Mouse (Mus musculus) forebrain, embryonic 14.5 days (tissue): Measurements from ENCODE around the gene Ltbp4. TPM values are rescaled to one million over a fixed set of nuclear protein-coding genes. Genes with fewer than 3 reads are reported as not detected.

Source experiments
- ATAC-seq: fragments of 200-750 bp; cut with Nextera tagmentation; 2 replicates; pipeline ENCODE4 v1.8.0; 2017; ENCODE audit warnings: mild to moderate bottlenecking, moderate library complexity
- DNase-seq: peaks from one replicate; pipeline ENCODE4 v3.0.0-alpha.2; 2015; ENCODE audit warnings: low spot score
- H3K27ac ChIP-seq: fragments of 300-500 bp; sonication (generic); 2 replicates; pipeline ENCODE4 v1.5.1; 2014; ENCODE audit warnings: low read depth, mild to moderate bottlenecking, control low read depth, low read length, moderate library complexity
- H3K27me3 ChIP-seq: fragments of 300-500 bp; sonication (generic); replicated peaks from 2 replicates; pipeline ENCODE4 v1.6.1; 2014; ENCODE audit warnings: low read length, control low read depth, mixed read lengths; ENCODE audit not compliant: control insufficient read depth, insufficient read depth
- H3K36me3 ChIP-seq: fragments of 300-500 bp; sonication (generic); 2 replicates; pipeline ENCODE4 v1.6.1; 2014; ENCODE audit warnings: low read length, control low read depth; ENCODE audit not compliant: control insufficient read depth, insufficient read depth
- H3K4me1 ChIP-seq: fragments of 300-500 bp; sonication (generic); 2 replicates; pipeline ENCODE4 v1.6.1; 2014; ENCODE audit warnings: antibody characterized with exemption, low read length, control low read depth; ENCODE audit not compliant: control insufficient read depth, insufficient read depth
- H3K4me2 ChIP-seq: fragments of 300-500 bp; sonication (generic); 2 replicates; pipeline ENCODE4 v1.6.1; 2014; ENCODE audit warnings: mild to moderate bottlenecking, control low read depth, low read length
- H3K4me3 ChIP-seq: fragments of 300-500 bp; sonication (generic); 2 replicates; pipeline ENCODE4 v1.5.1; 2014; ENCODE audit warnings: low read depth, low read length, control low read depth
- H3K9ac ChIP-seq: fragments of 300-500 bp; sonication (generic); 2 replicates; pipeline ENCODE4 v1.6.1; 2014; ENCODE audit warnings: mild to moderate bottlenecking, low read length, control low read depth, moderate library complexity
- H3K9me3 ChIP-seq: fragments of 300-500 bp; sonication (generic); replicated peaks from 2 replicates; pipeline ENCODE4 v1.6.1; 2016; ENCODE audit warnings: low read length, control low read depth, mixed read lengths; ENCODE audit not compliant: control insufficient read depth
- WGBS: fragments of 180-500 bp; shearing (Covaris S2); extraction: QIAGEN DNeasy Blood & Tissue Kit; methylation state at CpG from one replicate; pipeline ENCODE4 v1.1.7; 2014; 5-methylcytosine and 5-hydroxymethylcytosine counted together
- polyA plus RNA-seq: library from polyadenylated mRNA; unstranded; fragments of >200 nt; fragmentation: Nextera tagmentation; extraction: Ambion mirVana; gene quantifications from 2 replicates; pipeline ENCODE4 v1.2.1, GENCODE M21; 2014

The Ltbp4 gene
- 8.0 and 11.0 TPM in 2 replicates for polyA plus RNA-seq

GRCm38 (mm10) chr7:27337175-27337853 is at the start of gene Ltbp4:
Ltbp4 (minus strand) TSS chr7:27337692.
- WGBS, result under 1% methylated on average over 36 of the region's 36 CpGs
- Histone ChIP-seq H3K4me1 (peaks cover 8% of the 10 kb centered on the region; the same call in 1 of the 2 replicates), H3K27me3 (peaks cover 29% of the 10 kb centered on the region), H3K36me3 (peaks cover 13% of the 10 kb centered on the region), H3K27ac (no peak within 1 kb of the TSS), H3K4me3 (peak within 1 kb of the TSS; percentile 33), H3K9me3 (no peaks in the 10 kb centered on the region), H3K4me2 (peak within 1 kb of the TSS; percentile 61), H3K9ac (peak within 1 kb of the TSS; percentile 54)
- DNase-seq, result peak; percentile 55
- ATAC-seq, result 0 out of 2 replicates have a peak, but pooled peaks have one; percentile 16

GRCm38 (mm10) chr7:27384731-27385130 is 47.2 kb upstream of the Ltbp4 start:
- no peak overlapping the region for H3K4me2 ChIP-seq
- no peaks in the 10 kb centered on the region for H3K27me3 ChIP-seq
- no peaks in the 10 kb centered on the region for H3K4me1 ChIP-seq
- DNase-seq (peak; percentile 70), ATAC-seq (peak; percentile 63; the same call in 1 of the 2 replicates)
- WGBS, result 26% methylated on average over 4 of the region's 4 CpGs
- H3K27ac ChIP-seq, result no peak overlapping the region
- no peaks in the 10 kb centered on the region for H3K36me3 ChIP-seq
- H3K9ac ChIP-seq, result no peak overlapping the region
- H3K4me3 ChIP-seq, result no peak overlapping the region
- no peaks in the 10 kb centered on the region for H3K9me3 ChIP-seq

- Histone ChIP-seq H3K27me3 (no peaks in the 10 kb centered on the region; the same call in 1 of the 2 replicates), H3K9ac (no peak overlapping the region), H3K4me2 (no peak overlapping the region), H3K9me3 (no peaks in the 10 kb centered on the region), H3K36me3 (no peaks in the 10 kb centered on the region), H3K27ac (no peak overlapping the region), H3K4me1 (no peaks in the 10 kb centered on the region), H3K4me3 (no peak overlapping the region)
- DNase-seq (no peak), ATAC-seq (no peak)
- WGBS, result 61% methylated on average over 5 of the region's 5 CpGs
These were observed 46.6 kb upstream of the Ltbp4 start for GRCm38 (mm10) chr7:27384134-27384533.

DNA sequence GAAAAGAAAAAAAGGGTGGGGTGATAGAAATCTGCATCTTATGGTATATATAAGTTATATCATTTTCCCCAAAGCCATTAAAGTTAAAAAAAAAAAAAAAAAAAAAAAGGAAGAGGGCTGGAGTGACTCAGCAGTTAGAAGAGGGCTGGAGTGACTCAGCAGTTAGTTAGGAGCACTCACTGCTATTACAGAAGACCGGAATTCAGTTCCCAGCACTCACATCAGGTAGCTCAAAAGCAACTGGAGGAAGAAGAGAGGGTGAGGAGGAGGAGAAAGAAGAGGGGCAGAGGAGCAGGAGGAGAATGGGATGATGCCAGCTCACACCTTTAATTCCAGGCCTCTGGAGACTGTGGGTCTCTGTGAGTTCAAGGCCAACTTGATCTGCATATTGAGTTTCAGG is 45.7 kb upstream of the Ltbp4 start:
- Histone ChIP-seq H3K4me3 (no peak overlapping the region), H3K4me1 (no peaks in the 10 kb centered on the region), H3K27me3 (no peaks in the 10 kb centered on the region; the same call in 1 of the 2 replicates), H3K36me3 (no peaks in the 10 kb centered on the region), H3K9ac (no peak overlapping the region), H3K27ac (no peak overlapping the region), H3K9me3 (no peaks in the 10 kb centered on the region), H3K4me2 (no peak overlapping the region)
- no peak for DNase-seq
- ATAC-seq, result no peak
- WGBS, result 95% methylated on average over 1 of the region's 1 CpGs

DNA sequence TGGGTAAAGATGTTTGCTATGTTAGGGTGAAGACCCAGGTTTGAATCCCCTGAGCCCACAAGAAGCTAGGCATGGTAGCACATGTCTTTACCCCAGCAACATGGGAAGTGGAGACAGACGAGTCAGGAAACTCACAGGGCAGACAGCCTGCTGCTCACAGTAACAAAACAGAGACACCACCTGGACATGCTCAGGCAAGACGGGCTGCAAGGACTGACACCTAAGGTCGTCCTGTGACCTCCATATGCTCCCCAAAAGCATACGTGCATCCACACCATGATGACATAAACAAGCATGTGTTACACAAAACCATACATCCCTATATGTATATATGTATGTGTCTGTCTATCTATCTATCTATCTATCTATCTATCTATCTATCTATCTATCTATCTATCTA is 44.1 kb upstream of the Ltbp4 start:
- H3K27ac ChIP-seq, result no peak overlapping the region
- 49% methylated on average over 4 of the region's 4 CpGs for WGBS
- H3K27me3 ChIP-seq, result peaks cover 6% of the 10 kb centered on the region
- H3K4me1 ChIP-seq, result no peaks in the 10 kb centered on the region
- H3K4me2 ChIP-seq, result no peak overlapping the region
- H3K9me3 ChIP-seq, result no peaks in the 10 kb centered on the region
- no peak overlapping the region for H3K9ac ChIP-seq
- ATAC-seq (no peak), DNase-seq (no peak)
- H3K36me3 ChIP-seq, result no peaks in the 10 kb centered on the region
- no peak overlapping the region for H3K4me3 ChIP-seq

GRCm38 (mm10) chr7:27381009-27381408 is 43.5 kb upstream of the Ltbp4 start:
- H3K9me3 ChIP-seq, result no peaks in the 10 kb centered on the region
- H3K9ac ChIP-seq, result no peak overlapping the region
- no peak for ATAC-seq
- WGBS, result 27% methylated on average over 1 of the region's 1 CpGs
- no peak overlapping the region for H3K4me2 ChIP-seq
- no peak overlapping the region for H3K27ac ChIP-seq
- no peak overlapping the region for H3K4me3 ChIP-seq
- H3K4me1 ChIP-seq, result no peaks in the 10 kb centered on the region
- H3K36me3 ChIP-seq, result no peaks in the 10 kb centered on the region
- no peak for DNase-seq
- peaks cover 11% of the 10 kb centered on the region for H3K27me3 ChIP-seq

DNA sequence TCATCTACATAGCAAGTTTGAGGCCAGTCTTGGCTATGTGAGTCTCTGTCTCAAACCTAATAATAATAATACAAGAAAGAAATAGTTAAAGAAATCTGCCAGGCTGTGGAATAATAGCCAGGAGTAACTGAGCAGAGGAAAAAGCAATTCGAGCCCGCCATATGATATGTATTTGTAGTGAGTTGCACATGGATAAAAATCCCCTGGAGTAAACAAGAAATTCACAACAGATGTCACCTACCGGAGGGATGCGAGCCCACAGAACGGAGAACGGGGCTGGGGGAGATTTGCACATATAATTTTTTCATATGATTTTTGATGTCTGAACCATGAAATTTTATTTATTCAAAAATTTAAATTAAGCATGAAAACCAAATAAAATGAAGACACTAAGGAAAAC is 42.3 kb upstream of the Ltbp4 start:
- Histone ChIP-seq H3K9me3 (no peaks in the 10 kb centered on the region), H3K4me2 (no peak overlapping the region), H3K27ac (no peak overlapping the region), H3K9ac (no peak overlapping the region), H3K27me3 (peaks cover 20% of the 10 kb centered on the region), H3K36me3 (no peaks in the 10 kb centered on the region), H3K4me3 (no peak overlapping the region), H3K4me1 (no peaks in the 10 kb centered on the region)
- ATAC-seq (no peak), DNase-seq (no peak)
- WGBS, result 81% methylated on average over 6 of the region's 6 CpGs

GRCm38 (mm10) chr7:27378431-27378830 is 40.9 kb upstream of the Ltbp4 start:
- Histone ChIP-seq H3K27ac (no peak overlapping the region), H3K36me3 (no peaks in the 10 kb centered on the region), H3K9ac (no peak overlapping the region), H3K9me3 (no peaks in the 10 kb centered on the region), H3K4me2 (no peak overlapping the region), H3K27me3 (peaks cover 30% of the 10 kb centered on the region), H3K4me1 (no peaks in the 10 kb centered on the region), H3K4me3 (no peak overlapping the region)
- WGBS, result 14% methylated on average over 4 of the region's 4 CpGs
- DNase-seq (peak; percentile 69), ATAC-seq (no peak)

GRCm38 (mm10) chr7:27375274-27375673 is 37.8 kb upstream of the Ltbp4 start:
- DNase-seq, result no peak
- no peaks in the 10 kb centered on the region for H3K36me3 ChIP-seq
- H3K9ac ChIP-seq, result no peak overlapping the region
- peaks cover 61% of the 10 kb centered on the region for H3K27me3 ChIP-seq
- H3K9me3 ChIP-seq, result no peaks in the 10 kb centered on the region
- H3K27ac ChIP-seq, result no peak overlapping the region
- H3K4me2 ChIP-seq, result no peak overlapping the region
- H3K4me1 ChIP-seq, result no peaks in the 10 kb centered on the region
- ATAC-seq, result no peak
- no peak overlapping the region for H3K4me3 ChIP-seq
- WGBS, result under 1% methylated on average over 22 of the region's 22 CpGs
